Mouse (Mus musculus): ENCODE measurements at regions not wholly inside any gene's neighbourhood (a gene's known extent, or its start where the extent isn't known, plus 50 kb on each side); places are given as distances from the start of the nearest gene placed in this dataset.

DNA sequence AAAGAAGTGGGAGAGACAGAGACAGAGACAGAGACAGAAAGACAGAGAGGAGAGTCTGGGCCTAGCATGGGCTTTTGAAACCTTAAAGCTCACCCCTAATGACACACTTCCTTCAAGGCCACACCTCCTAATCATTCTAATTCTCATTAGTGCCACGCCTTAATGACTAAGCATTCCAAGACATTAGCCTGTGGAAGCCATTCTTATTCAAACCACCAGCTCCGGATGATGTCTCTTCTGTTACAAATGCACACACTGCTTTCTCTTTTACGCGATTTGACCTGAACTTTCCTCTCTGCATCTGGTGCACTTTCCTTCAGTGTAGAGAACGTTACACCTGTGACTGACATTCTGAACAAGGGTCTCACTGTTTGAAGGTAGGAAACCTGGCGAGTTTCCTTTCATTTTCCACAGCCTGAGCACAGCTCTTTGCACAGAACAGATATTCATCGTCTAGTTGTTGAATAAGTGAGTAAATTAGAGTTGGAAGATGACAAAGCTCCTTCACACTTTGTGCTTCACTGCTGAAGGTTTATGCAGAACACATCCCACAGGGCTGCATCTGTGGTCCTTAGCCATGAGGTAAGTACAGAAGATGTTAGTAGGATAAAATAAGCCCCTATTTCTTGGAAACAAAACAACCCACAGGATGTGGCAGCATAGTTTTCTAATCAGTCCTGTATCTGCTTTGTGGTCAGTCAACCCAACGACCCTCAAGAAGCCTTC, 116.8 kb downstream of the Faxc start:
- no peak for DNase-seq (ENCODE audit: low spot score in 2 of 2)

- peak; percentile 59 to 82 for DNase-seq (ENCODE audit: low spot score in 2 of 2)
Observed at GRCm38 (mm10) chr4:22066785-22067433, 135.8 kb downstream of the Faxc start.

DNA sequence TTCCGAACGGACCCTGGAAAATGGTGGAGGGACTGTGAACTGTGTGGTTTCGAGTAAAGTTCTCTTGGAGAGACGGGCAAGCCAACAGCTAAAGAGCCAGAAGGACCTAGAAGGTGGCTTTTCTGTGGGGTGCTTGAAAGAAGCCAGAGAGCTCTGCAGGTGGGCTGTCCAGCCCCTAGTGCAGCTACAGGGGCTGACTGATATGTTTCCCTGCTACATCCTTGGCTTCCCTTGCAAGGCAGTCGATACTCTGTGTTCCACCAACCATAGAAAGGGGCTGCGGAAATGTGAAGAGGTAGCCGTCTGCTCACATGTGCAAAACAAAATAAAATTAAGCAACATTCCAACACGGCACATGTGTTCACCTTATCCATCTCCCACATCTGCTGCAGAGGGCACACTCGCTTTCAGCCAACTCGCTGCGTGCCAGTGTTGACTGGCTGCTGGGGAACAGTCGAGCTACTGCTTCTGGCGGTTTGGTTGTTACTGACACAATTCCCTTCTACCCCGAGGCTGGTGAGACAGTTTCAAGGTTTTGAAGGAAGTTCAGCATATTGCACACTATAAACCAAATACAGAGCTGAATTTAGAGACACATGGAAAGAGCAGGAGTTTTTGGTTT, 136.7 kb downstream of the Faxc start:
- peak in 1 of 2 experiments; percentile 16 for DNase-seq (ENCODE audit: low spot score in 2 of 2)

- DNase-seq (ENCODE audit: low spot score in 2 of 2): no peak
Observed at GRCm38 (mm10) chr4:22088209-22088787, 157.2 kb downstream of the Faxc start.

DNA sequence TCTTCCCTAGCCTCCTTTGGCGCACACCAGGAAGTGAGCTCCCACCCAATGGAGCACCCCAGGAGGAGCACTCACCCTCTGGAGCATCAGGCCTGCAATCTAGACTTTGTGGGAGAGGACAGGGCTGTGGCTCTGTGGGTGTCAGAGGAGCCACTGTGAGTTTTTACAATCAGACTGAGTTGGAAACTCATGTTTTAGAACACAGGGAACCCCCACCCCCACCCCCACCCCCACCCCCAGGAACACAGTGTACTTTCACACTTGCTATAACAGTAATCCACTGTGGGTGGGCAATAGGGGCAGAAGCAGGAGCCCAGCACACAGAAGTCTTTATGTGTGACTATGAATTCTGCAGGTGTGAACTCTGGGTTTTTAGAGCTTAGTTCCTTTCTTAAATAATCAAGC, 158.5 kb downstream of the Faxc start:
- no peak for DNase-seq (ENCODE audit: low spot score in 2 of 2)

- no peak for DNase-seq (ENCODE audit: low spot score in 2 of 2)
Observed at GRCm38 (mm10) chr4:22090536-22090935, 159.4 kb downstream of the Faxc start.

- no peak for DNase-seq (ENCODE audit: low spot score in 2 of 2)
Observed at GRCm38 (mm10) chr4:22092551-22092950, 161.4 kb downstream of the Faxc start.

DNA sequence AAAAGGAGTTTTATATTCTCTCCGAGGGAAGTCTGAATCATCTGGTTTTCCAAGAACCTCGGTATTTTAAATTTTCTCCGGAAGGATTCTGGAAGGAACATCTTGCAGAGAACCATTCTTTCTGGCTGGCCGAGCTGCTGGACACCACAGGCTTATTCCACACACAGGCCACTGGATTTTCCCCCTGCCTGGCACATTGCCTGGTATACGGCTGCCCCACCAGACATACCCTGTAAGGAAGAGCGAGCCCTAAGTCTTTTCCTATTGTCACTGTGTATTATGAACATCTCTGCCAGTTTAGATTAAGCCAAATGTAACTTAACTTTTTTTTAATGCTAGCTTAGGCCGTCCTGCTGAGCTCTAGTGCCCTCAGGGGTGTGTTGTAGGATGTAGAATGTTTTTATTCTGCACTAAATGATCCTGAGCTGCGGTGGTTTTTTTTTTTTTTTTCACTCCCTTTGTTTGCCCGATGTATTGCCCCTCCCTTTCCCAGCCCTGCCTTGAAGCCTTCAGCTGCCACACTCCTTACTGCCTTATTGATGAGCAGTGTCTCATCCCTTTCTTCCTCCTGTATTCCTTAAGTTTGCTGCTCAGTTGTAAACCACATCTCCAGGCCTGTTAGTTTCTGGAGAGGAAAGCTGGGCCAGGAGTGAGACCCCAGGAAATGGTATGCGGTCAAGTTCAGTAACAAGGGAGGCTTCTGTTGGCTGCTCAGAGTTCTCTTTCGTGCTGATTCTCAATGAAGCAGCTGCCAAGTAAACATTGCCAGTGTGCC, 164.3 kb downstream of the Faxc start:
- DNase-seq (ENCODE audit: low spot score in 2 of 2): no peak

DNA sequence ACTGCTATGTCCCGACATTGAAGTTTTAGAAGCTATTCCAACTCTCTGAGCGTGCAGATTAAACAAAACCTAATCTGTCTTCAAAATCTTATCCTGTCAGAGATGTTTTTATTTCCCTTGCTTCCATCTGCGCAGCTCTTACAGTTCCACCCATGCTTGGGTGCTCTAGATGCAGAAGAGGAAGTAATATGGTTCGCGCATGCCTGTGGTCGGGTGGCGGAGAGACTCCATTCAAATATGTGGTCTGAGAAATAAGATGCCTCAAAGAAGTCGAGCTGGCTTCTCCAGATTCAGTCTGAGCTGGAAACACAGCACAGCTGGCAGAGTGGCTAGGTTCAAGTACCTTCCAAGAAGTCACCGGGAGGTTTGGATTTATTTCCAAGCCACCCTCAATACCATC, 167.5 kb downstream of the Faxc start:
- DNase-seq (ENCODE audit: low spot score in 2 of 2): no peak

GRCm38 (mm10) chr4:22102478-22102877, 171.3 kb downstream of the Faxc start:
- DNase-seq (ENCODE audit: low spot score in 2 of 2): no peak

GRCm38 (mm10) chr4:22103001-22103587, 172.0 kb downstream of the Faxc start:
- peak in 1 of 2 experiments; percentile 30 for DNase-seq (ENCODE audit: low spot score in 2 of 2)

- DNase-seq (ENCODE audit: low spot score in 2 of 2): peak in 1 of 2 experiments; percentile 39
Observed at GRCm38 (mm10) chr4:22106883-22107282, 175.8 kb downstream of the Faxc start.

GRCm38 (mm10) chr4:22109410-22109809, 178.3 kb downstream of the Faxc start:
- no peak for DNase-seq (ENCODE audit: low spot score in 2 of 2)

DNA sequence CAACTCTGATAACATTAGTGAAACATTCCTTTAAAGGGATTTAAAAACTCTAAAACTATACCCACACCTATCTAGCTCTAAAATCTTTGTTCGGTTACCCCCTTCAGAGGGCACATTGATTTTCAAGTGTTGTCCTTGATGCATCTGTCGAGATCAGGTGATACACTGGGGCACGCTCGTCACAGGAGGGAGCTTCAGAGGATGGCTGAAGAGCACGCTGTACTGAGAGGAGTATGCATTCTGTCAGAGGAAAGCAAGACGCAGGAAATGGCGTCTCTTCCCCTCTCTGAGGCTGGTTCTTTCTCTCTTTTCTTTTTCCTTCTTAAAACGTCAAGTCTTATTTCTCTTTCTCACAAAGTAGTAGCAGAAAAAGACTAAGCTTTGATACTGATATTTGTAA, 179.3 kb downstream of the Faxc start:
- no peak for DNase-seq (ENCODE audit: low spot score in 2 of 2)

GRCm38 (mm10) chr4:22112209-22112608, 181.1 kb downstream of the Faxc start:
- DNase-seq (ENCODE audit: low spot score in 2 of 2): no peak

GRCm38 (mm10) chr4:22114451-22114850, 183.3 kb downstream of the Faxc start:
- DNase-seq (ENCODE audit: low spot score in 2 of 2): no peak

GRCm38 (mm10) chr4:22119877-22120276, 188.7 kb downstream of the Faxc start:
- DNase-seq (ENCODE audit: low spot score in 2 of 2): no peak

DNA sequence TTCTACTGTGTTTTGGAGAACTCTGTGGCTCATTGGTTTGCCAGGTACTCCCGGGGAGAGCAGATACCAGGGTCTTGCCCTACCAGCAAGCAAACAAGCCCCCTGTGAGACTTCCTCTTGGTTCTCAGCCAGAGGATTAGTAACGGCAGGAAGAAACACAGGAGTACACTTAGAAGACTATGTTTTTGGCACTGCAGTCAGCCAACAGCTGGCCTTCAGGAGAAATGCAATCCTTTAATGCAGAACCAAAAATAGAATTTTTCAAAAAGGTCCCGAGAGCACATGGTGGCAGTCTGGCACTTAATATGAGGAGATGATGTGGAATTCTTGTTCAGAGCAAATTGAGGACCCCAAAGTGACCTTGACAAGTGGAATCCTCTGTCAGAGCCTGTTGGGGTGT, 189.8 kb downstream of the Faxc start:
- DNase-seq (ENCODE audit: low spot score in 2 of 2): no peak

- DNase-seq (ENCODE audit: low spot score in 2 of 2): no peak
Observed at GRCm38 (mm10) chr4:22121397-22121796, 190.3 kb downstream of the Faxc start.

- DNase-seq (ENCODE audit: low spot score in 2 of 2): no peak
Observed at GRCm38 (mm10) chr4:22124836-22125235, 193.7 kb downstream of the Faxc start.

DNA sequence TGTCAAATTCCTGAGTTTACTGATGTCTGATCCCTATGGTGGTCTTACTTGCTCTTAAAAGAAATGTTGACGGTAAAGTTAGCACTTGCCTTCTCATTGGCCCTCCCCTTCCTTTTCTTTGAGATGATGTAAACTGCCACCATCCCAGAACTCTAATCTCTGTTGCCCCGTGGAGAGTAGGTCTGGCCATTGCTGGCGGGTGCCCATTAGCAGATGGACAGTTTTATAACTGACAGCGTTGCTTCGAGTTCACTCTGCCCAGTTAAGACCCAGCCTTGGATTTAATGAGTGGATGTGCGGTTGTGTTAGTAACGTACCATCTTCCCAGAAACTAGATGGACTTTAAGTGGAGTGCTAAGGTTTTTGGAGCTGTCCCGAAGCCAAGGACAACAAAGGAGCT, 199.4 kb downstream of the Faxc start:
- no peak for DNase-seq (ENCODE audit: low spot score in 2 of 2)

Data from layer of hippocampus, adult 18-20 months (tissue).